Mouse (Mus musculus): Measurements from ENCODE around the gene Blmh.

DNA sequence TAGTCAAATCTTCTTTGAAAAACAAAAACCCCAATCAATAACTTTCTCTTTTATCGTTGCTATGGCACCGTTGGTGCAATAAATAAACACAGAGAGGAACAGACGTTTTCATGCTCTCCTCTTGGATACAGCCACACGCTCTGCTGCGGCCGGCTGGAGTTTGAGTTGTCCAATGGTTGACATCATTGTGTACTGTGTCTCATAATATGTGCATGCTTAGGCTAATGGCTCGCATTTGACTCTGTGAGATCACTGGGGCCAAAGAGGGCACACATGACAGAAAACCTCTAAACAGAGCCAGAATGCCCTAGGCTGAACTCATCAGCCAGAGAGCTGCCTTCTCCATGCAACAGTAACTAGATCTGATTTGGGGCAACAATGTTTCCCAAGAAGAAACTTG, 10.2 kb upstream of the Blmh start:
- TF ChIP-seq POLR2A (IDR thresholded peaks at IDR 0.05; ENCODE audit: control insufficient read depth, low read depth, low read length) (no peak), CTCF (IDR thresholded peaks at IDR 0.05; ENCODE audit: control insufficient read depth, insufficient read depth, insufficient replicate concordance, low read depth, low read length) (no peak)

Data from testis, adult 2 months (tissue).